Mouse (Mus musculus) kidney, embryonic 15.5 days (tissue): ENCODE measurements around the gene Krt23. TPM values are rescaled to one million over a fixed set of nuclear protein-coding genes. Genes with fewer than 3 reads are reported as not detected.

ENCODE experiments used
- ATAC-seq: fragments of 200-750 bp; cut with Nextera tagmentation; replicated peaks from 2 replicates; pipeline ENCODE4 v1.8.0; 2017; ENCODE audit warnings: moderate TSS enrichment; ENCODE audit not compliant: low FRiP score
- H3K27ac ChIP-seq: fragments of 300-500 bp; sonication (generic); 2 replicates; pipeline ENCODE4 v1.5.1; 2015; ENCODE audit warnings: mild to moderate bottlenecking, inconsistent platforms
- H3K27me3 ChIP-seq: fragments of 300-500 bp; sonication (generic); 2 replicates; pipeline ENCODE4 v1.6.1; 2015; ENCODE audit warnings: inconsistent platforms
- H3K36me3 ChIP-seq: fragments of 300-500 bp; sonication (generic); 2 replicates; pipeline ENCODE4 v1.6.1; 2015; ENCODE audit warnings: inconsistent platforms
- H3K4me1 ChIP-seq: fragments of 300-500 bp; sonication (generic); 2 replicates; pipeline ENCODE4 v1.6.1; 2015; ENCODE audit warnings: inconsistent platforms
- H3K4me2 ChIP-seq: fragments of 300-500 bp; sonication (generic); 2 replicates; pipeline ENCODE4 v1.6.1; 2015; ENCODE audit warnings: moderate library complexity, mild to moderate bottlenecking, inconsistent platforms
- H3K4me3 ChIP-seq: fragments of 300-500 bp; sonication (generic); replicated peaks from 2 replicates; pipeline ENCODE4 v1.5.1; 2015; ENCODE audit warnings: mild to moderate bottlenecking, inconsistent platforms
- H3K9ac ChIP-seq: fragments of 300-500 bp; sonication (generic); 2 replicates; pipeline ENCODE4 v1.6.1; 2015; ENCODE audit warnings: mild to moderate bottlenecking, inconsistent platforms
- H3K9me3 ChIP-seq: fragments of 300-500 bp; sonication (generic); replicated peaks from 2 replicates; pipeline ENCODE4 v1.6.1; 2016; ENCODE audit warnings: inconsistent platforms
- WGBS: fragments of 180-500 bp; shearing (Covaris S2); methylation state at CpG from one replicate; pipeline ENCODE4 v1.1.7; 2015; ENCODE audit warnings: mixed read lengths; 5-methylcytosine and 5-hydroxymethylcytosine counted together
- polyA plus RNA-seq: library from polyadenylated mRNA; unstranded; fragments of >200 nt; fragmentation: Nextera tagmentation; extraction: Ambion mirVana; gene quantifications from 2 replicates; pipeline ENCODE4 v1.2.1, GENCODE M21; 2015

The Krt23 gene
- 19.9 and 20.3 TPM in 2 replicates for polyA plus RNA-seq

DNA sequence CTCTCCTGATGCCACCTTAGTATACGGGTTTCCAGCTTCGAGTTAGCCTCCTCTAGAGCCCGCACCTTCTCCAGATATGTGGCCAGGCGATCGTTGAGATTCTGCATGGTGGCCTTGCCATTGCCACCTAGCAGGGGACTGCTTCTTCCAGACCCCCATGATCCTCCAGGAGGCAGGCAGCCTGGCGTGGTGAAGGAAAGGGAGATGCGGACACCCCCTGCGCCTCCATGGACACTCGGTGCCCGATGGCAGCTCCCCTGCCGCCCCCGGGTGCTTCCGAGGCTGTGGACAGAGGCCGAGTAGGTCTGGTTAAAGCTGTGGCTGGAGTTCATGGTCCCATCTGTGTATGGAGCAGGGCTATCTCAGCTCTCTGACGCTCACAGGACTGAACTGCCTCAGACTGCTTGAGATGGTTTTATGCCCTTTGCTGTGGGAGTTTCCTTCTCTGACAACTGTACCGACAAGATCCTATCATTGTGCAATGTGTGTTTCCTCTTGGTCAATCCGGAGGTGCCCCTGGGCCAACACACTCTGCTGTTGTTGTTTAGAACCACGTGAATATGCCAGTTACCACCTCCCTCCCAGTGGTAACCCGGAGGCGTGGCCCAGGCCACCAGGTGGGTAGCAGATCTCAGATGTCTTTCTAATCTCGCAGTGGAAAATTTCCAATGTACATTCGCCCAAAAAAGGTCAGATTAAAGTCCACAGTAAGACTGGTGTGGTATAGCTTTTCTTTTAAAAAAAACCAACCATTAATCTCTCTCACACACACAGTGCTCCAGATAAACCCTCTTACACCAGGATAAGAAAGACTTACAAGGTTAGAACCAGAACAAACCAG, at the start of gene Krt23:
Krt23 (minus strand) TSS at position 405 of the 841 bp plus-strand sequence.
- 61% methylated on average over 22 of the region's 22 CpGs for WGBS
- Histone ChIP-seq H3K27me3 (no peaks in the 10 kb centered on the region), H3K4me2 (peak within 1 kb of the TSS; percentile 33), H3K4me3 (peak within 1 kb of the TSS; percentile 22), H3K36me3 (no peaks in the 10 kb centered on the region), H3K27ac (peak within 1 kb of the TSS; percentile 75), H3K4me1 (peaks cover 7% of the 10 kb centered on the region), H3K9ac (peak within 1 kb of the TSS; percentile 2; the same call in 1 of the 2 replicates), H3K9me3 (no peaks in the 10 kb centered on the region)
- peak; percentile 62 for ATAC-seq

DNA sequence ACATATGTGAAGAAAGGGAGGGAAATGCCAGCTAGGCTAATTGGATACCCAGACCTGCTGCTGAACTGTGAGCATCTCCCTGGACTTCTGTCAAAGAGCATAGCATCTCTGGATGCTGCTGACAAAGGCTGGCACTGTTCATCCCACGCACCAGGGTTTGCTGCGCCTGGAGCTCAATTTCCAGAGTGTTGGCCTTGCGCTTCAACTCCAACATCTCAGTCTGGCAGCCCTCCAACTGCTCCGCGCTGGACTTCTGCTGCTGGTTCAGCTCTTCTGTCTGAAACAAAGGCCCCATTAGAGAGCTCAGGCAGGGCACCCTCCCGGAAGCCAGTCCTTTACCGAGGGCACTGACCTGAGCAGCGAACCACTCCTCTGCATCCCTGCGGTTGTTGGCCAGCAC, 46.8 kb upstream of the Krt23 start:
- Histone ChIP-seq H3K4me3 (no peak overlapping the region), H3K9ac (no peak overlapping the region), H3K27ac (no peak overlapping the region), H3K36me3 (no peaks in the 10 kb centered on the region), H3K27me3 (no peaks in the 10 kb centered on the region), H3K4me2 (no peak overlapping the region), H3K4me1 (peaks cover 7% of the 10 kb centered on the region), H3K9me3 (no peaks in the 10 kb centered on the region)
- no peak for ATAC-seq
- WGBS, result 52% methylated on average over 9 of the region's 9 CpGs

DNA sequence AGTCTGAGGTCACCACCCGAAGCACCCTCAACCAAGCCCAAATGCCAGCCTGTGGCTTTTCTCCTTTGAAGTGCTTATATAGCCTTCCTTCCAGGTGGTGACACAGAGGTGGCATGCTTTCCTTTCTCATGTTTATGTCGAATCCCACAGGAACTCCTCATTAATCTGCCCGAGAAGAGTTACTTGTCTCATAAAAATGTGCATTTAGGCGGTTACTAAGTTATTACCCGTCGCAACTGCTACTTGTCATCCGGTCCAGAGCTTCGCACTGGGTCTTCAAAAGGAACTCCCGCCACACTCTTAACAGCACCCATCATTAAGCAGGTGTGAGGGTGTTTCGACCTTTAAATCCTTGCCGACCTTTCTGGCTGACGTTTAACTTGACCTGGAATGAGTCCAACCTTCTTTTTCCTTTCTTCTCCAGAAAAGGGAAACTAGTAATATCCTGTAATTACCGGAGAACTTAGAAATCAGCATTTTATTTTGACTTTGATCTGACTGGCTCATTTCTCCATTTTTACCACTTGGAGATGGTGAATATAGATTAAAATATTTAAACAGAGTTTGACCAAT, 28.4 kb upstream of the Krt23 start, which contains the start of gene Krt39:
Krt39 (minus strand) TSS at position 51 of the 573 bp plus-strand sequence.
- Histone ChIP-seq H3K27ac (no peak within 1 kb of the TSS), H3K36me3 (no peaks in the 10 kb centered on the region), H3K9ac (no peak within 1 kb of the TSS), H3K4me1 (0 out of 2 replicates have a peak, but pooled peaks cover 7% of the 10 kb centered on the region), H3K4me2 (no peak within 1 kb of the TSS), H3K4me3 (no peak within 1 kb of the TSS), H3K9me3 (no peaks in the 10 kb centered on the region), H3K27me3 (no peaks in the 10 kb centered on the region)
- WGBS, result 18% methylated on average over 13 of the region's 13 CpGs
- ATAC-seq, result no peak

DNA sequence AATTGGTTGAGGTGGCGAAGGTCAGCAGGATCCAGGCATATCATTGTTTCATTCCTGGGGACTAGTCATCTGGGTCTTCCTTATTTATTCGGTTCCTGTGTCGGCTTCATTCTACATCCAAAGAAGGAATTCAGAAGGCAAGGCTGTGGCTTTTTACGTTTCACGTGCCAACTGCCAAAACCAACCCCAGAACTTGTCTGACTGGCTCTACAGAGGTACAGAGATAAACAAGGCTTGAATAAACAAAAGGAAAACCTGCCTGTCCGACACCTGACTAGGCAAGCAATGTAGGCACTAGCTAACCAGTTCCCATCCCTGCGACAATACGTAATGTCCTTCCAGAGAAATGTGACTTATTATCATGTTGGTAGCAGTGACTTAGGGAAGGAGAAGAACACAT, 21.2 kb upstream of the Krt23 start:
- no peaks in the 10 kb centered on the region for H3K9me3 ChIP-seq
- ATAC-seq, result no peak
- 82% methylated on average over 8 of the region's 8 CpGs for WGBS
- H3K36me3 ChIP-seq, result no peaks in the 10 kb centered on the region
- no peak overlapping the region for H3K27ac ChIP-seq
- no peak overlapping the region for H3K9ac ChIP-seq
- no peaks in the 10 kb centered on the region for H3K4me1 ChIP-seq
- no peak overlapping the region for H3K4me3 ChIP-seq
- H3K4me2 ChIP-seq, result no peak overlapping the region
- H3K27me3 ChIP-seq, result no peaks in the 10 kb centered on the region

DNA sequence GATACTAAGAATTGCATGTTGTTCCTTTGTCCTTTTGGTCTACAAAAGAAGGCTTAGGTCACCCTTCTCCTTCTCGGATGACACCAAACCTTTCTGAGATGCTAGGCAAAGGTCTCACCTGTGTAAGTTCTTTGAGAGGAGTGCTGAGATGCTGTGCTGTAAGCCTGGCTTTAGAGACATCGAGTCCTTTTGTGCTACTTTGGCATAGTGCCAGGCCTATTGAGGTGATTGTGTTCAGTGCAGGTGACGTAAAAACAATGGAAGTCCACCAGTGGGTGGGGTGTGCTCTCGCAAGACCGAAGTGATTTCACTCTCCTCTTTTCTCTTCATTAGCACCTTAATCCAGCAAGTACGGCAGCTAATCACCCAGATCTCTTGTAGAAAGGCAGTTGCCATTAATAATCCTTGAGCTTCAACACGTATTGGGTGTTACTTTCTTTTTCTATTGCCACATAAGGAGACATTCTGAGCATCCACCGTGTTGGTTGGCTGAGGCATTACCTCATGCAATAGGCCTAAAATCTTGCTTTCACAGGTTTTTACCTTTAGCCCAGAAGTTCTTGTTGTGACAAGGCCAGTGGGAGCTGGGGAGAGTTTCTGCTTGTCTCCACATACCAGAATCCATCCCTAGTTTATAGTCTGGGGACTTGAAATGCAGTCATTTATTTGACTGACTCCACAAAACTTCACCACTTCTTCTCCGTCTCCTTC, 7.3 kb upstream of the Krt23 start:
- 83% methylated on average over 9 of the region's 9 CpGs for WGBS
- H3K36me3 ChIP-seq, result no peaks in the 10 kb centered on the region
- no peaks in the 10 kb centered on the region for H3K9me3 ChIP-seq
- H3K27me3 ChIP-seq, result no peaks in the 10 kb centered on the region
- H3K4me3 ChIP-seq, result no peak overlapping the region
- ATAC-seq, result no peak
- H3K9ac ChIP-seq, result no peak overlapping the region
- H3K4me2 ChIP-seq, result no peak overlapping the region
- H3K4me1 ChIP-seq, result no peaks in the 10 kb centered on the region
- H3K27ac ChIP-seq, result no peak overlapping the region

DNA sequence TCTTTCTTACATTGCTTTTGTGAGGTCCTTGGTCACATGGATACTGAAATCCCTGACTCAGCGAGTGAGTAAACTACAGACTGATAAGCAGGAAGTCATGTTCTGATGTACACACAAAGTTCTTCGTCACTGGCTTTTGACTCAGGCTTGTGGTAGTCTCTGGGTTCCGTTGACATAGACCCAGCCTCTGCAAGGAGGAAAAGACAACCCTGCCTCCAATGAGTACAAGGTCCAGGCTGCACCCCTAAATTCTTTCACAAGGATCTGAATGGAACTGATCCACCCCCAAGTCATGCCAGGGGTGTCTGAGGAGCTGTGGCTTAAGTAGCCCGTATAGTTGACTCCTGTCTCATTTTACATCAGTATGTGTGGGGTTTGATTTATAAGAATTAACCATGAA, 3.5 kb upstream of the Krt23 start:
- ATAC-seq, result no peak
- WGBS, result 82% methylated on average over 4 of the region's 4 CpGs
- no peak overlapping the region for H3K9ac ChIP-seq
- H3K4me3 ChIP-seq, result no peak overlapping the region
- no peaks in the 10 kb centered on the region for H3K36me3 ChIP-seq
- peaks cover 7% of the 10 kb centered on the region for H3K4me1 ChIP-seq
- no peaks in the 10 kb centered on the region for H3K9me3 ChIP-seq
- no peak overlapping the region for H3K27ac ChIP-seq
- H3K27me3 ChIP-seq, result no peaks in the 10 kb centered on the region
- H3K4me2 ChIP-seq, result no peak overlapping the region

DNA sequence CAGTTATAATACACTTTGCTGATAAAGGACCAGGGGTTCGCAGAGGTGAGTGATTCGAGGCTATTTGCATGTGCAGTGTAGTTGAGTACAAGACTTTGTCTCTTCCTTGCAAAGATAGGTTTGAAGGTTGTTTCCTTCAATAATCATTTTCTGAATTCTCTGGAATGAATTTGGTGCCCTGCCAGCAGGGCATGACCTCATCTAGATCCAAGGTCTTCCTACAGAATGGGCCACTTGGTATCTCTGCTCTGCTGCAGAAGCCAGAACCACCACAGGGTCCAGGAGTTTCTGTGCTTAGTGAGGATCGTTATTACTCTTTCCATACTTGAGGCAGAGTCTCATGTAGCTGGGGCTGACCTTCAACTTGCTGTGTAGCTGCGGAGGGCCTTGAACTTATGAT, 1.8 kb upstream of the Krt23 start:
- WGBS, result 84% methylated on average over 4 of the region's 4 CpGs

DNA sequence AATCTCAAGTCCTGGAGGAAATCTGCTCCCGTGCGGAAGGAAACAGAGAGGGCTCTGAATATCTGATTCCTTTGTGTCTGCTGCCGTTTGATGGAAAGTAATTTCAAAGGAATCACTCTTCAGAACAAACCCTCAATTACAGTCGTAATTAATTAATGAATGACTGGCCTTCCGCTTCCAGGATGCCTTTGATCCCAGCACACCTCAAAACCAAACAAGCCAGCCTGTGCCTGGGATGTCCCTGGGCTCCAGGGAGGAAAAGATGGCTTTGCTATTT, 575 bp upstream of the Krt23 start:
- peaks cover 7% of the 10 kb centered on the region for H3K4me1 ChIP-seq
- no peak overlapping the region for H3K4me2 ChIP-seq
- no peak for ATAC-seq
- H3K9ac ChIP-seq, result no peak overlapping the region
- no peak overlapping the region for H3K4me3 ChIP-seq
- no peaks in the 10 kb centered on the region for H3K36me3 ChIP-seq
- H3K27me3 ChIP-seq, result no peaks in the 10 kb centered on the region
- H3K27ac ChIP-seq, result peak overlapping the region; percentile 75
- WGBS, result 15% methylated on average over 5 of the region's 5 CpGs
- H3K9me3 ChIP-seq, result no peaks in the 10 kb centered on the region

More for the DNA sequence above, 1.8 kb upstream of the Krt23 start:
- Histone ChIP-seq H3K27ac (no peak overlapping the region), H3K9me3 (no peaks in the 10 kb centered on the region), H3K27me3 (no peaks in the 10 kb centered on the region), H3K9ac (no peak overlapping the region), H3K36me3 (no peaks in the 10 kb centered on the region), H3K4me2 (no peak overlapping the region), H3K4me3 (no peak overlapping the region), H3K4me1 (peaks cover 7% of the 10 kb centered on the region)
- no peak for ATAC-seq

DNA sequence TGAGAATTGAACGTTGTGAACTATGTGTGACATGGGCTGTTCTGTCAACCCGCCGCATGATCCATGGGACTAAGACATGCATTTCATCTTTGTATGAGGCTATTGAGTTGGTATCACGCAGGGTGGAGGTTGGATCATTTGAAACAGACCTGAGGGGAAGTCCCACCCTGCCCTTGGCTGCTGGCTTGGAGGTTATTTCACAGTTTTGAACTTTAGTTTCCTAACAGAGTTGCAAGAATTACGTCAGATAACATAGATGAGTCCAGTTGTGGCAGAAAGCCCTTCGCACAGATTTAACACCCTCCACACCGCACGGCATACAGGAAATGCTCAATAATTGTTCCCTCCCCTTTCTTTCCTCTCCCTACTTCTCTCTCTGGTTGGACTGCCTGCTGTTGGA, 1.9 kb downstream of the Krt23 start:
- peak overlapping the region; percentile 22; the same call in 1 of the 2 replicates for H3K4me3 ChIP-seq
- H3K9me3 ChIP-seq, result no peaks in the 10 kb centered on the region
- no peak overlapping the region for H3K27ac ChIP-seq
- H3K4me2 ChIP-seq, result peak overlapping the region; percentile 33
- ATAC-seq, result no peak
- H3K4me1 ChIP-seq, result peaks cover 7% of the 10 kb centered on the region
- H3K36me3 ChIP-seq, result no peaks in the 10 kb centered on the region
- no peak overlapping the region for H3K9ac ChIP-seq
- WGBS, result 80% methylated on average over 8 of the region's 8 CpGs
- no peaks in the 10 kb centered on the region for H3K27me3 ChIP-seq

DNA sequence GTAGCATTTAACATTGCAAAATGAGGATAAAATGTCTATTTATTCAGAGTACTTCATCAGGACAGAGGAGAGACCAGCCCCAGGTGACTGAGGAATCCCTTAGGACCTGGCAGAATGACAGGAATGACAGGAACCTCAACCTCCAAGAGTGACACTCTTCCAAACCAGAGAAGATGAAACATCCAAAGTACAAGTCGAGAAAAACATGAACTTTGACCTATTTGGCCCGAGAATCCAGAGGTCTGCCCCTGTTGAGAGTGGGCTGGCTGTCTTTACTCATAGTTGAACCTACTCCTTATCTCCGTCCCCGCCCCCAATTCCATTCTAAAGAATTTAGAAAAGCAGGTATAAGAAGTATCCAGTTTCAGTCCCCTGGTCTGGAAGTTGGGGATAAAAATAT, 2.3 kb downstream of the Krt23 start:
- no peak overlapping the region for H3K9ac ChIP-seq
- no peak for ATAC-seq
- H3K4me2 ChIP-seq, result no peak overlapping the region; the same call in 1 of the 2 replicates
- H3K27me3 ChIP-seq, result no peaks in the 10 kb centered on the region
- peaks cover 7% of the 10 kb centered on the region for H3K4me1 ChIP-seq
- H3K9me3 ChIP-seq, result no peaks in the 10 kb centered on the region
- H3K4me3 ChIP-seq, result 0 out of 2 replicates have a peak overlapping the region, but pooled peaks have one; percentile 22
- WGBS, result 64% methylated on average over 4 of the region's 4 CpGs
- no peak overlapping the region for H3K27ac ChIP-seq
- no peaks in the 10 kb centered on the region for H3K36me3 ChIP-seq

DNA sequence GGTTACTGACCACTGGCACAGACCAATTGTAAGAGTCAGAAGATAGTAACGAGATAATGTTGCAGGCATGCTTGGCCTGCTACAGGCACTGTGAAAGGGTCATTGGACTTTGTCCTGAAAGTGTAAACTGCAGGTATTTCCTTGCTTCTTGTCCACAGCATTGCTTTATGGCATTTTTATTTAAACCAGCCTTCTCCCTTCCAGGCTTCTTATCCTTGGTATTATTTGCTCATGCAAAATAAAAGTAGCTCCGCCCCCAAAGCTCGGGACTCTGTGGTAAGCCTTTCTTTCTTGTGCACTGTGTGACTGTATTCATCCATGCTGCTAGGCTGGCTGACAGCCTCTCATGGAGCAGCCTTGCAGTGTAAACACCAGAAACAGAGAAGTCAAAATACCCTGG, 3.7 kb downstream of the Krt23 start:
- no peak for ATAC-seq
- Histone ChIP-seq H3K9ac (no peak overlapping the region), H3K9me3 (no peaks in the 10 kb centered on the region), H3K27ac (0 out of 2 replicates have a peak overlapping the region, but pooled peaks have one; percentile 45), H3K27me3 (no peaks in the 10 kb centered on the region), H3K36me3 (no peaks in the 10 kb centered on the region), H3K4me3 (no peak overlapping the region), H3K4me1 (peaks cover 7% of the 10 kb centered on the region), H3K4me2 (no peak overlapping the region)
- 56% methylated on average over 3 of the region's 3 CpGs for WGBS

DNA sequence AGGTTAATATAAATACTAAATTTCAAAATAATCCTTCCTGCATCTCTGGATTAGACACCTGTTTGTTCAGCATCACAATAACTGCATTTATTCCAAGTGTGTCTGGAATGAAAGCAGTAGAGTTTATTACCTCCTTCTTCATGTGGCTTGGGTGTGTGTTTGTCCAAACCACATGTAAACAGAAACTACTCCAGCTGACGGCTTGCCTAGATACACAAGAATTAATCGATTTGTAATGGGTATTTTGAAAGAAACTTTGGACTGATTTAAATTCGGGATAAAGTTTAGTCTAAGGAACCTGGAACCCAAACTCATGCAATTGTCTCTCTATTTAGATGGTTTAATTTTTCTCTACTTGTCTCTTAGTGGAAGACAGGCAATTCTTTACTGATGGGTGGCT, 18.0 kb downstream of the Krt23 start:
- H3K4me1 ChIP-seq, result no peaks in the 10 kb centered on the region
- 84% methylated on average over 3 of the region's 3 CpGs for WGBS
- H3K27me3 ChIP-seq, result no peaks in the 10 kb centered on the region
- ATAC-seq, result no peak
- H3K9me3 ChIP-seq, result no peaks in the 10 kb centered on the region
- H3K36me3 ChIP-seq, result no peaks in the 10 kb centered on the region
- H3K9ac ChIP-seq, result no peak overlapping the region
- H3K4me2 ChIP-seq, result no peak overlapping the region
- H3K4me3 ChIP-seq, result no peak overlapping the region
- H3K27ac ChIP-seq, result no peak overlapping the region
